Mouse (Mus musculus) stomach, postnatal 0 days (tissue): ENCODE measurements at regions not wholly inside any gene's neighbourhood (a gene's known extent, or its start where the extent isn't known, plus 50 kb on each side); places are given as distances from the start of the nearest gene placed in this dataset.

Experiments used
- CTCF ChIP-seq: IDR thresholded peaks from 2 replicates; pipeline ENCODE4 v1.5.1; 2016; ENCODE audit warnings: antibody characterized with exemption, low read depth, mild to moderate bottlenecking, moderate library complexity
- EP300 ChIP-seq: optimal IDR thresholded peaks from 2 replicates; pipeline ENCODE3; 2016; ENCODE audit warnings: antibody characterized with exemption

- TF ChIP-seq CTCF = no peak
- no peak for TF ChIP-seq EP300
Observed at GRCm38 (mm10) chr9:94456085-94456531, 81.8 kb downstream of the 1190002N15Rik start.
